Mouse (Mus musculus): ENCODE data around the gene Olfr722. TPM values are rescaled to one million over a fixed set of nuclear protein-coding genes. Genes with fewer than 3 reads are reported as not detected.
"Not testable (repeated sequence)": the region's sequence is repeated elsewhere in the genome, so short reads cannot be mapped to it uniquely, and the experiment has no call there.

Olfr722 gene
- not detected in 2 replicates for polyA plus RNA-seq (2015; fragmentation: Nextera tagmentation; extraction: Ambion mirVana)

DNA sequence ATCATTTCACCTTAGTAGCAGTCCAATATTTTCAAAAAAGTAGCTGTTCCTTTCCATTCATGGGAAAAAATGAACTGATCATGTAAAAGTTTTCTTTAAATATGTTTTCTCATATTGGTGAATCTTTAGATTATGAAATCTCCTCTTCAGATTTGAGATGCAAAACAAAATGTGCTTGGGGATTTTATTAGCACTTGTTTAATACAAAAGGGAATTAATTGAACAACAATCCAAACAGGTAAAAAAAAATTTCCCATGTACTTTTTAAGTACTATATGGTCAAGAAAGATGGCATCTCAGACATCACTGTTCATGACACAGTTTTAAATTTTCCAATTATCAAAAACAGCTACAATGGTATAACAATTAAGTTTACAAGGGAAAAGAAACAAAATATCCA is at the start of gene Olfr722:
Gene Olfr722 (minus strand): TSS at position 101 of the 400 bp plus-strand sequence.
- Histone ChIP-seq H3K4me2 (no peak within 1 kb of the TSS), H3K27ac (replicated peaks) (no peak within 1 kb of the TSS), H3K9ac (no peak within 1 kb of the TSS), H3K27me3 (no peaks in the 10 kb centered on the region), H3K9me3 (replicated peaks) (no peaks in the 10 kb centered on the region), H3K36me3 (replicated peaks) (no peaks in the 10 kb centered on the region), H3K4me1 (replicated peaks) (no peaks in the 10 kb centered on the region), H3K4me3 (replicated peaks) (no peak within 1 kb of the TSS)
- no peak for ATAC-seq (ENCODE audit: insufficient read depth)

DNA sequence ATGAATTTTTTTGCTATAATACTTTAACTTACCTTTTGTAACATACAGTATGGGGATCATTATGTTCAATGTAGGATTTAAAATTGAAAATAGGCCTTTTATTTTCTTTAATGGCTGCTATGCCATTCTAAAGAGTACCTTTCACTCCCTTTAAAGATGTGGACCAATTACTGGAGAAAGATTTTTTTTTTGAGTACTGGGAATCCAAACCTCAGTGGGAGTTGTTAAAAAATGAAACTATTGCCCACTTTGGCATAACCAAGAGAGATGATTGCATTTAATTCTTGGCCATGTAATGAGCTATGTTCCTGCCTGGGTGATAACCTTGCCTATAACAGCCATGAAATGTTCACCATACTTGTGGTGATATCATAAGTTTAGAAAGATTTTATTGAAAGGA is 29.9 kb upstream of the Olfr722 start, which contains the start of gene Olfr723:
Gene Olfr723 (minus strand): TSS at position 101 of the 400 bp plus-strand sequence.
- H3K9me3 ChIP-seq (replicated peaks); H3K4me1 ChIP-seq (replicated peaks); ATAC-seq (ENCODE audit: insufficient read depth); H3K4me3 ChIP-seq (replicated peaks); H3K9ac ChIP-seq; H3K36me3 ChIP-seq (replicated peaks); H3K4me2 ChIP-seq; H3K27me3 ChIP-seq; H3K27ac ChIP-seq (replicated peaks): not testable (repeated sequence)

DNA sequence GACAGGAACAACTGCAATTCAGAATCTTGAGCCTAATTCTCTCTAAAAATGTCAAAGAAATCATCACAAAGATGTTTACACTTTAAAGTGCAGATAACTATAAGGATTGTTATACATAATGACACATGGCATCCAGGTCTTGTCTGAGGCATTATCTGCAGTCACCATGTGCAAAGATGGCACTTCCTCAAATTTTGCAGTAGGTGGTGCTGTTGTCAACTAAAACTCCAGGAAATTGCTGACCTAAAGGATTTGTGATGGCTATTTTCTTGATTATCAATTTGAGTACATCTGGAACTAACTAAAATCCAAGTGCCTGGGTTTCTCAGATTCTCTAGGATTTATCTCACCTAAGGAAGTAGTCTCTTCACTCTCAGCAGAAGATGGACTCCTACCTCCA is 41.4 kb downstream of the Olfr722 start:
- Histone ChIP-seq H3K9me3 (replicated peaks) (no peaks in the 10 kb centered on the region), H3K4me1 (replicated peaks) (no peaks in the 10 kb centered on the region), H3K27me3 (no peaks in the 10 kb centered on the region), H3K9ac (no peak overlapping the region), H3K4me3 (replicated peaks) (no peak overlapping the region), H3K27ac (replicated peaks) (no peak overlapping the region), H3K4me2 (no peak overlapping the region), H3K36me3 (replicated peaks) (no peaks in the 10 kb centered on the region)
- no peak for ATAC-seq (ENCODE audit: insufficient read depth)

Other genes with a start within 250 kb of the Olfr722 start
- gene Armh4, start 118.6 kb downstream of the Olfr722 start, polyA plus RNA-seq (2015; fragmentation: Nextera tagmentation; extraction: Ambion mirVana): 0.59 and 0.78 TPM in 2 replicates
- gene Olfr723, start 29.8 kb upstream of the Olfr722 start, polyA plus RNA-seq (2015; fragmentation: Nextera tagmentation; extraction: Ambion mirVana): not detected in 2 replicates
- not detected in 2 replicates for gene Olfr724, start 61.3 kb upstream of the Olfr722 start, polyA plus RNA-seq (2015; fragmentation: Nextera tagmentation; extraction: Ambion mirVana)
- gene Olfr725, start 138.4 kb upstream of the Olfr722 start, polyA plus RNA-seq (2015; fragmentation: Nextera tagmentation; extraction: Ambion mirVana): not detected in 2 replicates
- gene Olfr726, start 189.0 kb upstream of the Olfr722 start, polyA plus RNA-seq (2015; fragmentation: Nextera tagmentation; extraction: Ambion mirVana): not detected in 2 replicates
- not detected in 2 replicates for gene Olfr727, start 221.2 kb upstream of the Olfr722 start, polyA plus RNA-seq (2015; fragmentation: Nextera tagmentation; extraction: Ambion mirVana)
- gene Olfr728, start 240.7 kb upstream of the Olfr722 start, polyA plus RNA-seq (2015; fragmentation: Nextera tagmentation; extraction: Ambion mirVana): not detected in 2 replicates

All from liver, embryonic 15.5 days (tissue).